Mouse (Mus musculus): ENCODE data around the gene Rps21. TPM values are rescaled to one million over a fixed set of nuclear protein-coding genes. Genes with fewer than 3 reads are reported as not detected.

Gene Rps21
- polyA plus RNA-seq, 1 experiment from 2014 or later = 516 TPM

- Histone ChIP-seq H3K27ac (replicated peaks; ENCODE audit: low read depth, low read length) (no peak overlapping the region), H3K4me1 (ENCODE audit: control insufficient read depth, insufficient read depth, low read length) (no peaks in the 10 kb centered on the region), H3K4me2 (ENCODE audit: low read depth, low read length) (no peak overlapping the region), H3K9me3 (replicated peaks; ENCODE audit: control insufficient read depth, low read length) (no peaks in the 10 kb centered on the region), H3K9ac (replicated peaks; ENCODE audit: low read length) (no peak overlapping the region), H3K27me3 (ENCODE audit: control insufficient read depth, insufficient read depth, low read length) (no peaks in the 10 kb centered on the region), H3K4me3 (ENCODE audit: low read depth, low read length) (no peak overlapping the region), H3K36me3 (replicated peaks; ENCODE audit: control insufficient read depth, insufficient read depth, low read depth, low read length) (no peaks in the 10 kb centered on the region)
- WGBS = 83% methylated on average over 4 of the region's 4 CpGs
- no peak for DNase-seq (ENCODE audit: low spot score)
- no peak for ATAC-seq (replicated peaks; ENCODE audit: insufficient number of reproducible peaks, low FRiP score, low TSS enrichment, low read depth)
These were observed 14.1 kb upstream of the Rps21 start for GRCm38 (mm10) chr2:180243108-180243507.

- ATAC-seq (replicated peaks; ENCODE audit: insufficient number of reproducible peaks, low FRiP score, low TSS enrichment, low read depth) (no peak), DNase-seq (ENCODE audit: low spot score) (no peak)
These were observed 9.3 kb upstream of the Rps21 start for GRCm38 (mm10) chr2:180247916-180248315.

GRCm38 (mm10) chr2:180248947-180249660 lies 8.1 kb upstream of the Rps21 start:
- no peak overlapping the region for H3K27ac ChIP-seq (replicated peaks; ENCODE audit: low read depth, low read length)
- 0 out of 2 replicates have a peak, but pooled peaks have one; percentile 5 for ATAC-seq (replicated peaks; ENCODE audit: insufficient number of reproducible peaks, low FRiP score, low TSS enrichment, low read depth)
- DNase-seq (ENCODE audit: low spot score) = no peak
- no peak overlapping the region for H3K9ac ChIP-seq (replicated peaks; ENCODE audit: low read length)
- 57% methylated on average over 9 of the region's 9 CpGs for WGBS
- no peak overlapping the region for H3K4me3 ChIP-seq (ENCODE audit: low read depth, low read length)
- H3K27me3 ChIP-seq (ENCODE audit: control insufficient read depth, insufficient read depth, low read length) = no peaks in the 10 kb centered on the region
- H3K36me3 ChIP-seq (replicated peaks; ENCODE audit: control insufficient read depth, insufficient read depth, low read depth, low read length) = no peaks in the 10 kb centered on the region
- no peaks in the 10 kb centered on the region for H3K9me3 ChIP-seq (replicated peaks; ENCODE audit: control insufficient read depth, low read length)
- no peak overlapping the region for H3K4me2 ChIP-seq (ENCODE audit: low read depth, low read length)
- H3K4me1 ChIP-seq (ENCODE audit: control insufficient read depth, insufficient read depth, low read length) = no peaks in the 10 kb centered on the region

More at GRCm38 (mm10) chr2:180247916-180248315, 9.3 kb upstream of the Rps21 start:
- no peak overlapping the region for H3K27ac ChIP-seq (replicated peaks; ENCODE audit: low read depth, low read length)
- H3K4me2 ChIP-seq (ENCODE audit: low read depth, low read length) = no peak overlapping the region
- H3K4me3 ChIP-seq (ENCODE audit: low read depth, low read length) = no peak overlapping the region
- no peaks in the 10 kb centered on the region for H3K36me3 ChIP-seq (replicated peaks; ENCODE audit: control insufficient read depth, insufficient read depth, low read depth, low read length)
- no peaks in the 10 kb centered on the region for H3K4me1 ChIP-seq (ENCODE audit: control insufficient read depth, insufficient read depth, low read length)
- H3K9ac ChIP-seq (replicated peaks; ENCODE audit: low read length) = no peak overlapping the region
- H3K27me3 ChIP-seq (ENCODE audit: control insufficient read depth, insufficient read depth, low read length) = no peaks in the 10 kb centered on the region
- H3K9me3 ChIP-seq (replicated peaks; ENCODE audit: control insufficient read depth, low read length) = no peaks in the 10 kb centered on the region
- 93% methylated on average over 5 of the region's 5 CpGs for WGBS

GRCm38 (mm10) chr2:180250930-180251611 lies 6.1 kb upstream of the Rps21 start:
- peak; percentile 49 for ATAC-seq (replicated peaks; ENCODE audit: insufficient number of reproducible peaks, low FRiP score, low TSS enrichment, low read depth)
- H3K9ac ChIP-seq (replicated peaks; ENCODE audit: low read length) = no peak overlapping the region
- H3K27ac ChIP-seq (replicated peaks; ENCODE audit: low read depth, low read length) = no peak overlapping the region
- no peaks in the 10 kb centered on the region for H3K27me3 ChIP-seq (ENCODE audit: control insufficient read depth, insufficient read depth, low read length)
- H3K36me3 ChIP-seq (replicated peaks; ENCODE audit: control insufficient read depth, insufficient read depth, low read depth, low read length) = no peaks in the 10 kb centered on the region
- H3K4me3 ChIP-seq (ENCODE audit: low read depth, low read length) = no peak overlapping the region
- DNase-seq (ENCODE audit: low spot score) = peak; percentile 92
- no peaks in the 10 kb centered on the region for H3K4me1 ChIP-seq (ENCODE audit: control insufficient read depth, insufficient read depth, low read length)
- H3K9me3 ChIP-seq (replicated peaks; ENCODE audit: control insufficient read depth, low read length) = no peaks in the 10 kb centered on the region
- no peak overlapping the region for H3K4me2 ChIP-seq (ENCODE audit: low read depth, low read length)
- WGBS = 30% methylated on average over 11 of the region's 11 CpGs

GRCm38 (mm10) chr2:180251838-180252237 lies 5.3 kb upstream of the Rps21 start:
- Histone ChIP-seq H3K4me2 (ENCODE audit: low read depth, low read length) (no peak overlapping the region), H3K9ac (replicated peaks; ENCODE audit: low read length) (no peak overlapping the region), H3K36me3 (replicated peaks; ENCODE audit: control insufficient read depth, insufficient read depth, low read depth, low read length) (no peaks in the 10 kb centered on the region), H3K27me3 (ENCODE audit: control insufficient read depth, insufficient read depth, low read length) (no peaks in the 10 kb centered on the region), H3K4me3 (ENCODE audit: low read depth, low read length) (no peak overlapping the region), H3K9me3 (replicated peaks; ENCODE audit: control insufficient read depth, low read length) (no peaks in the 10 kb centered on the region), H3K27ac (replicated peaks; ENCODE audit: low read depth, low read length) (no peak overlapping the region), H3K4me1 (ENCODE audit: control insufficient read depth, insufficient read depth, low read length) (no peaks in the 10 kb centered on the region; the same call in 1 of the 2 replicates)
- DNase-seq (ENCODE audit: low spot score) (no peak), ATAC-seq (replicated peaks; ENCODE audit: insufficient number of reproducible peaks, low FRiP score, low TSS enrichment, low read depth) (no peak)
- 51% methylated on average over 3 of the region's 3 CpGs for WGBS

GRCm38 (mm10) chr2:180254436-180255209 lies 2.6 kb upstream of the Rps21 start:
- Histone ChIP-seq H3K9me3 (replicated peaks; ENCODE audit: control insufficient read depth, low read length) (no peaks in the 10 kb centered on the region), H3K4me1 (ENCODE audit: control insufficient read depth, insufficient read depth, low read length) (no peaks in the 10 kb centered on the region; the same call in none of the 2 replicates), H3K36me3 (replicated peaks; ENCODE audit: control insufficient read depth, insufficient read depth, low read depth, low read length) (no peaks in the 10 kb centered on the region; the same call in 1 of the 2 replicates), H3K4me3 (ENCODE audit: low read depth, low read length) (no peak overlapping the region), H3K4me2 (ENCODE audit: low read depth, low read length) (no peak overlapping the region), H3K27ac (replicated peaks; ENCODE audit: low read depth, low read length) (no peak overlapping the region), H3K9ac (replicated peaks; ENCODE audit: low read length) (no peak overlapping the region), H3K27me3 (ENCODE audit: control insufficient read depth, insufficient read depth, low read length) (no peaks in the 10 kb centered on the region)
- DNase-seq (ENCODE audit: low spot score) (no peak), ATAC-seq (replicated peaks; ENCODE audit: insufficient number of reproducible peaks, low FRiP score, low TSS enrichment, low read depth) (no peak)
- WGBS = 96% methylated on average over 5 of the region's 5 CpGs

GRCm38 (mm10) chr2:180255701-180256100 lies 1.5 kb upstream of the Rps21 start:
- WGBS = 88% methylated on average over 9 of the region's 9 CpGs
- Histone ChIP-seq H3K4me2 (ENCODE audit: low read depth, low read length) (no peak overlapping the region), H3K4me3 (ENCODE audit: low read depth, low read length) (peak overlapping the region; percentile 48; the same call in 1 of the 2 replicates), H3K27me3 (ENCODE audit: control insufficient read depth, insufficient read depth, low read length) (no peaks in the 10 kb centered on the region), H3K27ac (replicated peaks; ENCODE audit: low read depth, low read length) (no peak overlapping the region), H3K4me1 (ENCODE audit: control insufficient read depth, insufficient read depth, low read length) (no peaks in the 10 kb centered on the region; the same call in none of the 2 replicates), H3K36me3 (replicated peaks; ENCODE audit: control insufficient read depth, insufficient read depth, low read depth, low read length) (no peaks in the 10 kb centered on the region; the same call in 1 of the 2 replicates), H3K9me3 (replicated peaks; ENCODE audit: control insufficient read depth, low read length) (no peaks in the 10 kb centered on the region), H3K9ac (replicated peaks; ENCODE audit: low read length) (no peak overlapping the region)
- DNase-seq (ENCODE audit: low spot score) (no peak), ATAC-seq (replicated peaks; ENCODE audit: insufficient number of reproducible peaks, low FRiP score, low TSS enrichment, low read depth) (no peak)
